Mouse (Mus musculus): Measurements from ENCODE around the gene Apol7c. TPM values are rescaled to one million over a fixed set of nuclear protein-coding genes. Genes with fewer than 3 reads are reported as not detected.

Gene Apol7c
- polyA plus RNA-seq, 1 experiment from 2014 or later, result not detected

Other genes with a start within 250 kb of the Apol7c start
- gene Rbfox2, start 226.3 kb downstream of the Apol7c start, polyA plus RNA-seq (2016; fragmentation: Nextera tagmentation; extraction: Ambion mirVana), result 50.6 and 77.8 TPM in 2 replicates
- gene Apol7a, start 134.2 kb downstream of the Apol7c start, polyA plus RNA-seq (2016; fragmentation: Nextera tagmentation; extraction: Ambion mirVana), result not detected in 2 replicates
- gene Apol9a, start 122.2 kb downstream of the Apol7c start, polyA plus RNA-seq (2016; fragmentation: Nextera tagmentation; extraction: Ambion mirVana), result 0.04 TPM in 1 of 2 replicates, not detected in the other
- gene Apol7b, start 85.8 kb downstream of the Apol7c start, polyA plus RNA-seq (2016; fragmentation: Nextera tagmentation; extraction: Ambion mirVana), result not detected in 2 replicates
- gene Apol10a, start 56.3 kb downstream of the Apol7c start, polyA plus RNA-seq (2016; fragmentation: Nextera tagmentation; extraction: Ambion mirVana), result not detected in 2 replicates
- not detected in 2 replicates for gene Apol11a, start 25.0 kb downstream of the Apol7c start, polyA plus RNA-seq (2016; fragmentation: Nextera tagmentation; extraction: Ambion mirVana)
- not detected in 2 replicates for gene 1700025B11Rik, start 28.6 kb upstream of the Apol7c start, polyA plus RNA-seq (2016; fragmentation: Nextera tagmentation; extraction: Ambion mirVana)
- not detected in 2 replicates for gene Apol10b, start 62.8 kb upstream of the Apol7c start, polyA plus RNA-seq (2016; fragmentation: Nextera tagmentation; extraction: Ambion mirVana)
- not detected in 2 replicates for gene Gm36245, start 65.9 kb upstream of the Apol7c start, polyA plus RNA-seq (2016; fragmentation: Nextera tagmentation; extraction: Ambion mirVana)
- gene Apol11b, start 110.0 kb upstream of the Apol7c start, polyA plus RNA-seq (2016; fragmentation: Nextera tagmentation; extraction: Ambion mirVana), result not detected in 2 replicates
- not detected in 2 replicates for gene Apol7e, start 165.5 kb upstream of the Apol7c start, polyA plus RNA-seq (2016; fragmentation: Nextera tagmentation; extraction: Ambion mirVana)
- gene Apol9b, start 195.7 kb upstream of the Apol7c start, polyA plus RNA-seq (2016; fragmentation: Nextera tagmentation; extraction: Ambion mirVana), result not detected in 2 replicates
- 0.14 and 0.20 TPM in 2 replicates for gene Apol8, start 223.7 kb upstream of the Apol7c start, polyA plus RNA-seq (2016; fragmentation: Nextera tagmentation; extraction: Ambion mirVana)

All from hindbrain, embryonic 10.5 days (tissue).